19 mouse cellular contexts compared by ENCODE assay signal in the genomic region with DNA sequence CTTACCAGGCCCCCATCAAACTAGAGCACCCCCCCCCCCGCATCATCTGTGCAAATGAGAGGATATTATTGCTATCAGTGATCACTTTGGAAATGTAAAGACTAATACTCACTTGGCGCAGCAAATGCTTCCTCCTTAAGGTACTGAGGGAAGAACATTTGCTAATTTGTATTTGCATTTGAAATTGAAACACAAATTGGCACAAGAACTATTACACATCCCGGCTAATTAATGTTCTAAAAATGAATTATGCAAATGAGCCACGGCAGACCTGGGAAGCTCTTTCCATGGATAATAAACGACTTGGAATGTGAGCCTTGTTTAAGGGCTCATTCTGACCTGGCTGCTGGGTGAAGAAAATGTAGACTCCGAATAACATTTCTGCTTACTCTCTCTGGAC.
DNase-seq lines count a peak whose midpoint lies in the region; ATAC-seq lines count a peak whose summit lies in the region.
"Had no signal": no experiment of that assay in that cellular context is flagged by ENCODE, and none has a peak within 500 bp of the region (broad histone marks: within the 10 kb centered on the region; RNA-seq: fewer than 3 reads in every experiment).

No protein-coding gene starts in this region.

- peaks cover 17% of the 10 kb centered on the region for H3K4me1 ChIP-seq in forebrain, embryonic 13.5 days
- H3K4me1 ChIP-seq in forebrain, embryonic 11.5 days (replicated peaks; ENCODE audit: control insufficient read depth, insufficient read depth, low read length): no peaks in the 10 kb centered on the region
- peaks cover 3% of the 10 kb centered on the region; the same call in 1 of the 2 replicates for H3K4me1 ChIP-seq in neural tube, embryonic 12.5 days
- peaks cover 12% of the 10 kb centered on the region; the same call in 1 of the 2 replicates for H3K4me1 ChIP-seq in forebrain, embryonic 16.5 days (replicated peaks; ENCODE audit: control insufficient read depth, insufficient read depth, low read length)
- no peaks in the 10 kb centered on the region for H3K4me1 ChIP-seq in neural tube, embryonic 15.5 days
- no peaks in the 10 kb centered on the region for H3K4me1 ChIP-seq in kidney, embryonic 16.5 days (ENCODE audit: insufficient read depth, low read length)
- H3K4me1 ChIP-seq: embryonic facial prominence, embryonic 12.5 days; heart, embryonic 15.5 days had no signal

- H3K27ac ChIP-seq in forebrain, embryonic 13.5 days: peak overlapping the region; percentile 49; the same call in 1 of the 2 replicates
- H3K27ac ChIP-seq in forebrain, embryonic 11.5 days (ENCODE audit: low read depth, low read length): no peak overlapping the region
- H3K27ac ChIP-seq in neural tube, embryonic 12.5 days: no peak overlapping the region
- H3K27ac ChIP-seq in forebrain, embryonic 16.5 days (ENCODE audit: low read length): peak overlapping the region; percentile 62
- no peak overlapping the region for H3K27ac ChIP-seq in neural tube, embryonic 15.5 days (replicated peaks)
- no peak overlapping the region for H3K27ac ChIP-seq in kidney, embryonic 16.5 days (ENCODE audit: low read length)
- H3K27ac ChIP-seq: embryonic facial prominence, embryonic 12.5 days; heart, adult 2 months; heart, embryonic 15.5 days had no signal

- no peak overlapping the region for H3K9ac ChIP-seq in forebrain, embryonic 13.5 days
- no peak overlapping the region for H3K9ac ChIP-seq in forebrain, embryonic 11.5 days (ENCODE audit: low read length)
- no peak overlapping the region for H3K9ac ChIP-seq in neural tube, embryonic 12.5 days
- no peak overlapping the region for H3K9ac ChIP-seq in forebrain, embryonic 16.5 days (replicated peaks; ENCODE audit: low read depth, low read length)
- no peak overlapping the region for H3K9ac ChIP-seq in neural tube, embryonic 15.5 days (replicated peaks)
- H3K9ac ChIP-seq in kidney, embryonic 16.5 days (replicated peaks; ENCODE audit: low read length): no peak overlapping the region
- H3K9ac ChIP-seq: embryonic facial prominence, embryonic 12.5 days; heart, embryonic 15.5 days had no signal

- ATAC-seq in forebrain, embryonic 13.5 days: peak; percentile 74; the same call in 1 of the 2 replicates
- no peak for ATAC-seq in forebrain, embryonic 11.5 days (replicated peaks; ENCODE audit: low FRiP score)
- 0 out of 2 replicates have a peak, but pooled peaks have one; percentile 37 for ATAC-seq in neural tube, embryonic 12.5 days (ENCODE audit: low FRiP score, low read depth)
- peak; percentile 75 for ATAC-seq in forebrain, embryonic 16.5 days
- ATAC-seq in neural tube, embryonic 15.5 days (ENCODE audit: low FRiP score): 0 out of 2 replicates have a peak, but pooled peaks have one; percentile 61
- ATAC-seq in kidney, embryonic 16.5 days (ENCODE audit: low FRiP score, low TSS enrichment): no peak
- ATAC-seq: intestine, embryonic 16.5 days had no signal

- WGBS in forebrain, embryonic 13.5 days: 41% methylated on average over 6 of the region's 6 CpGs
- 71% methylated on average over 6 of the region's 6 CpGs for WGBS in forebrain, embryonic 11.5 days
- 74% methylated on average over 6 of the region's 6 CpGs for WGBS in neural tube, embryonic 12.5 days
- 34% methylated on average over 6 of the region's 6 CpGs for WGBS in forebrain, embryonic 16.5 days
- WGBS in neural tube, embryonic 15.5 days: 43% methylated on average over 6 of the region's 6 CpGs
- 59% methylated on average over 6 of the region's 6 CpGs for WGBS in kidney, embryonic 16.5 days

- DNase-seq in forebrain, embryonic 11.5 days (ENCODE audit: low spot score): no peak
- no peak for DNase-seq in neural tube, embryonic 10.5 days (ENCODE audit: extremely low spot score, low spot score)
- DNase-seq in right cerebral cortex, postnatal 25 days: no peak
- DNase-seq: cerebellum, adult 11 months; cerebellum, adult 9-10 months; cerebellum, postnatal 25 days; gastrocnemius, postnatal 14 days; heart, adult 2 months; heart, postnatal 14 days; kidney, adult 8-10 months had no signal

- H3K4me2 ChIP-seq in forebrain, embryonic 13.5 days: no peak overlapping the region
- no peak overlapping the region for H3K4me2 ChIP-seq in forebrain, embryonic 11.5 days (ENCODE audit: low read depth, low read length, severe bottlenecking)
- H3K4me2 ChIP-seq in neural tube, embryonic 12.5 days (replicated peaks): no peak overlapping the region
- no peak overlapping the region for H3K4me2 ChIP-seq in forebrain, embryonic 16.5 days (ENCODE audit: low read length)
- H3K4me2 ChIP-seq in neural tube, embryonic 15.5 days: no peak overlapping the region
- H3K4me2 ChIP-seq in kidney, embryonic 16.5 days (replicated peaks; ENCODE audit: low read depth, low read length): no peak overlapping the region
- H3K4me2 ChIP-seq: embryonic facial prominence, embryonic 12.5 days; heart, embryonic 11.5 days; heart, embryonic 15.5 days had no signal

- H3K9me3 ChIP-seq in forebrain, embryonic 13.5 days (replicated peaks): peaks cover 2% of the 10 kb centered on the region
- no peaks in the 10 kb centered on the region for H3K9me3 ChIP-seq in forebrain, embryonic 11.5 days (ENCODE audit: control insufficient read depth, low read length)
- 0 out of 2 replicates have a peak, but pooled peaks cover 3% of the 10 kb centered on the region for H3K9me3 ChIP-seq in neural tube, embryonic 12.5 days
- 0 out of 2 replicates have a peak, but pooled peaks cover 3% of the 10 kb centered on the region for H3K9me3 ChIP-seq in forebrain, embryonic 16.5 days (ENCODE audit: control insufficient read depth, low read length)
- no peaks in the 10 kb centered on the region for H3K9me3 ChIP-seq in neural tube, embryonic 15.5 days (replicated peaks)
- H3K9me3 ChIP-seq in kidney, embryonic 16.5 days (ENCODE audit: low read length): peaks cover 2% of the 10 kb centered on the region; the same call in 1 of the 2 replicates
- H3K9me3 ChIP-seq: embryonic facial prominence, embryonic 12.5 days; heart, embryonic 15.5 days had no signal

- H3K36me3 ChIP-seq in forebrain, embryonic 13.5 days (ENCODE audit: poor library complexity, severe bottlenecking): no peaks in the 10 kb centered on the region
- H3K36me3 ChIP-seq in forebrain, embryonic 11.5 days (ENCODE audit: control insufficient read depth, insufficient read depth, low read length): no peaks in the 10 kb centered on the region
- no peaks in the 10 kb centered on the region for H3K36me3 ChIP-seq in neural tube, embryonic 12.5 days
- no peaks in the 10 kb centered on the region for H3K36me3 ChIP-seq in forebrain, embryonic 16.5 days (ENCODE audit: control insufficient read depth, insufficient read depth)
- no peaks in the 10 kb centered on the region for H3K36me3 ChIP-seq in neural tube, embryonic 15.5 days
- H3K36me3 ChIP-seq in kidney, embryonic 16.5 days (ENCODE audit: insufficient read depth, low read length): no peaks in the 10 kb centered on the region
- H3K36me3 ChIP-seq: embryonic facial prominence, embryonic 12.5 days; heart, embryonic 15.5 days had no signal

- no peaks in the 10 kb centered on the region for H3K27me3 ChIP-seq in forebrain, embryonic 13.5 days
- H3K27me3 ChIP-seq in forebrain, embryonic 11.5 days (ENCODE audit: control insufficient read depth, insufficient read depth, low read length): no peaks in the 10 kb centered on the region
- H3K27me3 ChIP-seq in neural tube, embryonic 12.5 days (replicated peaks): no peaks in the 10 kb centered on the region
- H3K27me3 ChIP-seq in forebrain, embryonic 16.5 days (replicated peaks; ENCODE audit: control insufficient read depth, insufficient read depth, low read length): no peaks in the 10 kb centered on the region
- no peaks in the 10 kb centered on the region for H3K27me3 ChIP-seq in neural tube, embryonic 15.5 days (replicated peaks)
- H3K27me3 ChIP-seq in kidney, embryonic 16.5 days (ENCODE audit: insufficient read depth, low read length): no peaks in the 10 kb centered on the region
- H3K27me3 ChIP-seq: embryonic facial prominence, embryonic 12.5 days; heart, embryonic 15.5 days had no signal

- H3K4me3 ChIP-seq in forebrain, embryonic 13.5 days: no peak overlapping the region
- H3K4me3 ChIP-seq in forebrain, embryonic 11.5 days (ENCODE audit: low read depth, low read length): no peak overlapping the region
- no peak overlapping the region for H3K4me3 ChIP-seq in neural tube, embryonic 12.5 days
- H3K4me3 ChIP-seq in forebrain, embryonic 16.5 days (replicated peaks; ENCODE audit: low read length): no peak overlapping the region
- H3K4me3 ChIP-seq in neural tube, embryonic 15.5 days (replicated peaks): no peak overlapping the region
- no peak overlapping the region for H3K4me3 ChIP-seq in kidney, embryonic 16.5 days (ENCODE audit: low read length)
- H3K4me3 ChIP-seq: embryonic facial prominence, embryonic 12.5 days; heart, adult 2 months; heart, embryonic 15.5 days had no signal

Comparison
In these comparisons a context has a peak if more than half of its experiments do, and no peak if none do; other contexts are left out.
1. ATAC-seq: peak in forebrain, embryonic 13.5 days (single experiment), neural tube, embryonic 12.5 days (single experiment), forebrain, embryonic 16.5 days (single experiment) and neural tube, embryonic 15.5 days (single experiment); none in forebrain, embryonic 11.5 days (single experiment) and kidney, embryonic 16.5 days (single experiment).
2. H3K27ac ChIP-seq: peak in forebrain, embryonic 13.5 days (single experiment) and forebrain, embryonic 16.5 days (single experiment); none in forebrain, embryonic 11.5 days (single experiment), neural tube, embryonic 12.5 days (single experiment), neural tube, embryonic 15.5 days (single experiment) and kidney, embryonic 16.5 days (single experiment).